ENCODE assay signal across 16 mouse cellular contexts in the genomic region with DNA sequence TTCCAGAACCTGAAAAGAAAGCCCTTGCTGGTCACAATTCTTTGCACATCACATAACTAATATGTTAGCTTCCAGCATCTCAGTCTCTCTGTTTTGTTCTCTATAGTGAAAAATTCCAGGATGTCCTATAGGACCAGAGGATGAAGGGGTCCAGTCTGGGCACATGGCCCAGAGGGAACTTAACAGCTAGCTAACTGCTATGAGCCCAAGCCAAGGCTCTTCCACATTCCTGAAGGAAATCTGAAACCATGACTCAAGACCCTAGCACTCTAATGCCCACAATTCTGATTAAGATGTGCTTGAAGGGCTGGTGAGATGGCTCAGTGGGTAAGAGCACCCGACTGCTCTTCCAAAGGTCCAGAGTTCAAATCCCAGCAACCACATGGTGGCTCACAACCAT.
"Had no signal": no experiment of that assay in that cellular context is flagged by ENCODE, and none has a peak within 500 bp of the region (broad histone marks: within the 10 kb centered on the region; RNA-seq: fewer than 3 reads in every experiment).

No protein-coding gene starts in this region.

- H3K27me3 ChIP-seq: midbrain, embryonic 12.5 days; neural tube, embryonic 13.5 days; neural tube, embryonic 15.5 days; stomach, embryonic 15.5 days had no signal

- H3K36me3 ChIP-seq: neural tube, embryonic 15.5 days had no signal

- H3K4me3 ChIP-seq: midbrain, embryonic 10.5 days; midbrain, embryonic 12.5 days; myocyte; neural tube, embryonic 13.5 days; neural tube, embryonic 15.5 days; stomach, embryonic 15.5 days had no signal

- H3K9me3 ChIP-seq: midbrain, embryonic 10.5 days; midbrain, embryonic 12.5 days; neural tube, embryonic 13.5 days; neural tube, embryonic 15.5 days; stomach, embryonic 15.5 days had no signal

- H3K27ac ChIP-seq: midbrain, embryonic 10.5 days; midbrain, embryonic 12.5 days; neural tube, embryonic 13.5 days; neural tube, embryonic 15.5 days; stomach, embryonic 15.5 days; stomach, postnatal 0 days had no signal

- DNase-seq: lung, adult 18-20 months; lung, embryonic 14.5 days; lung, postnatal 10 days; lung, postnatal 4 days; midbrain, embryonic 14.5 days; right cerebral cortex, postnatal 14 days; thymus, adult 18-20 months; thymus, postnatal 14 days; thymus, postnatal 36 days had no signal
